ENCODE assay signal across 8 mouse cellular contexts in genomic region chr1:181016532-181017131, GRCm38 (mm10). TPM values are rescaled to one million over a fixed set of nuclear protein-coding genes. Genes with fewer than 3 reads are reported as not detected.
DNase-seq lines count a peak whose midpoint lies in the region; ATAC-seq lines count a peak whose summit lies in the region.

No protein-coding gene starts in this region.

- peaks cover 21% of the 10 kb centered on the region for H3K4me1 ChIP-seq in intestine, embryonic 16.5 days (ENCODE audit: control insufficient read depth, insufficient read depth, low read length)

- no peaks in the 10 kb centered on the region for H3K9me3 ChIP-seq in intestine, embryonic 16.5 days (ENCODE audit: control insufficient read depth, low read length)

- peak; percentile 52 for ATAC-seq in intestine, embryonic 16.5 days
- no peak; the same call in 1 of the 2 replicates for ATAC-seq in monocyte, adult 5-6 weeks (replicated peaks; ENCODE audit: insufficient number of reproducible peaks, low FRiP score, low TSS enrichment, poor library complexity, severe bottlenecking)

- H3K27me3 ChIP-seq in intestine, embryonic 16.5 days (replicated peaks; ENCODE audit: control insufficient read depth, insufficient read depth, low read length): no peaks in the 10 kb centered on the region

- peak; percentile 72 for DNase-seq in adipocyte (ENCODE audit: low spot score)
- DNase-seq in embryo, embryonic 11 days: peak; percentile 61
- peak; percentile 53 to 74 for DNase-seq in gastrocnemius, postnatal 4 days (ENCODE audit: low spot score in 2 of 2)
- DNase-seq in left cerebral cortex, postnatal 25 days (ENCODE audit: low spot score in 2 of 2): peak; percentile 71 to 77
- peak; percentile 42 for DNase-seq in mesoderm, embryonic 11.5 days (ENCODE audit: low read depth, low spot score)
- peak; percentile 94 for DNase-seq in skeletal muscle tissue, adult 2 months (ENCODE audit: low read depth, low spot score)

- 4% methylated on average over 21 of the region's 21 CpGs for WGBS in intestine, embryonic 16.5 days

- H3K9ac ChIP-seq in intestine, embryonic 16.5 days (ENCODE audit: low read depth, low read length): peak overlapping the region; percentile 59

- no peaks in the 10 kb centered on the region for H3K36me3 ChIP-seq in intestine, embryonic 16.5 days (ENCODE audit: control insufficient read depth, insufficient read depth, low read length)

- intact Hi-C loops in left cerebral cortex, postnatal 25 days (cut with DNase I): no loop called here

- peak overlapping the region; percentile 54 for H3K4me3 ChIP-seq in intestine, embryonic 16.5 days (ENCODE audit: low read length)

- peak overlapping the region; percentile 31 for H3K27ac ChIP-seq in intestine, embryonic 16.5 days (ENCODE audit: low read length)

- H3K4me2 ChIP-seq in intestine, embryonic 16.5 days (ENCODE audit: low read depth, low read length): peak overlapping the region; percentile 98

RNA-seq across cellular contexts. Expression of gene Ephx1, which starts 4.1 kb away (rescaled TPM):
- total RNA-seq in gastrocnemius, postnatal 4 days (2021): 10 to 100 TPM; 29.3 to 31.4 TPM
- 3.3 and 4.4 TPM in 2 replicates for polyA plus RNA-seq in intestine, embryonic 16.5 days (2015; fragmentation: Nextera tagmentation; extraction: Ambion mirVana)
- 10 to 100 TPM; 24.6 to 34.3 TPM for total RNA-seq in left cerebral cortex, postnatal 25 days (2021)
- 7.0 to 10.9 TPM (median 8.9 TPM) in 3 replicates for total RNA-seq in monocyte, adult 5-6 weeks (2017)

RNA-seq across cellular contexts. Expression of gene 9130409I23Rik, which starts 34.4 kb away (rescaled TPM):
- not detected for total RNA-seq in gastrocnemius, postnatal 4 days (2021)
- polyA plus RNA-seq in intestine, embryonic 16.5 days (2015; fragmentation: Nextera tagmentation; extraction: Ambion mirVana): not detected in 2 replicates
- total RNA-seq in left cerebral cortex, postnatal 25 days (2021): not detected
- not detected in 3 replicates for total RNA-seq in monocyte, adult 5-6 weeks (2017)

Comparison
In these comparisons a context has a peak if more than half of its experiments do, and no peak if none do; other contexts are left out.
1. DNase-seq: peak in every context shown above with its lines; median percentile 94 in skeletal muscle tissue, adult 2 months; 74 in left cerebral cortex, postnatal 25 days; 72 in adipocyte; 64 in gastrocnemius, postnatal 4 days; 61 in embryo, embryonic 11 days; 42 in mesoderm, embryonic 11.5 days.